Mouse (Mus musculus) testis, postnatal 10 days (tissue): ENCODE measurements around the gene Ccdc6.
A peak's percentile ranks its signal among the peaks of the same experiment; 100 is the strongest.

Experiments used
- DNase-seq: peaks from one replicate; pipeline ENCODE4 v3.0.0; 2021; ENCODE audit warnings: low spot score

Ccdc6 gene

DNA sequence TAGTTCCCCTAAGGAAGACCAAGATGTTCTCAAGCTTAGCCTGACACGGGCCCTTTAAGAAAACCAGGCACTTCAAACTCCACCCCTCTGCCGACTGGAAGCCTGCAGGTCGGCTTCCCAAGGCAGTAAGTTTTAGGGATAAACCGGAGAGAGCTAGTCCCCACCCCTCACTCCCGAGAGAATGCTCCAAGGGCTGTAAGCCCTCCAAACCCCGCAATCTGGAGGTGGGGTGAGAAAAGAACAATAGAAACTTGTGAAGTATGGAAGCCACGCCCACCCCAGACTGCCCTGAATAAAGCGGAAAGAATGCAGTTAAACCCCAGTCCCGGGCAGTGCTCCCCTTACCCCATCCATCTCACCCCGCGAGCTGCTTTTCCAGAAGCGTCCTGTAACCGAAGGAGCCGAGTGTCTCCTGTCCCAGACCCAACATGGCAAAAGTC lies 1.9 kb upstream of the Ccdc6 start:
- DNase-seq: peak; percentile 68

GRCm38 (mm10) chr10:70095506-70096270 lies 1.2 kb upstream of the Ccdc6 start:
- no peak for DNase-seq

GRCm38 (mm10) chr10:70097291-70097901 lies 475 bp downstream of the Ccdc6 start:
- DNase-seq: peak; percentile 62

- peak; percentile 72 for DNase-seq
These were observed 1.1 kb downstream of the Ccdc6 start for GRCm38 (mm10) chr10:70097911-70098569.

DNA sequence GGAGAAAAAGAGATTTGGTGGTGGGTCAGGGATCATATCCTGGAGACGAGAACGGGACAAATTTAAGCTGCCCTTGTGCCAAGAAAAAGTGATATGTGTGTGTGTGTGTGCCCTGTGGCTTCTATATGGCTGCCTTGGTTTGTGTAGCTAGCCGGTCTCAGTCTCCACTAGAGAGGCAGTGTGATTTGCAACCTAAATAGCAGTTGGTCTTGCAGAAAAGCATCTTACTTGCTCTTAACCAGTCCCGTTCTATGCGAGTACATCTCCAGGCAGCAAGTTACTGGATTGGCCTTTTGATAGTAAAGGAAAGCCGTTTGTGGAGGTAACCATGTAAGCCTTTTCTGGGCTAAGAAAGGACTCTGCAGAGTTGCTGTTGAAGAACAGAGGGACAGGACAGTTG lies 1.7 kb downstream of the Ccdc6 start:
- DNase-seq: no peak

DNA sequence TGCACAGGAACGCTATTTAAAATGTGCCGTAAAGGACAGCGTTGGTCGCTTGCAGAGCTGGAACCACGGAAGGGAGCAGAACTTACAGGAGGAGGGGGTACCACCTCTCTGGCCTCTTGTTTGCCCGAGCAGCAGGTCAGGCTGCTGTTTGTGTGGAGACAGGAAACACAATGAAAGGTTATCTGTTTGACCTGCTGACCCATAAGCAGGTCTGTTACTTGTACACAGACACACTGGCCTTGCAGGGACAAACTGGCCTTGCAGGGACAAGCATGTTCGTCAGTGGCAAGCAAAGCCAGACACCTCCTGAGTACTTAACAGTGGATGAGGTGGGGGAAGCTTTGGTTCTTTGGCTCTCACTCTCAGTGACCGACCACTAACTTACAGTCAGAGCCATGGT lies 2.1 kb downstream of the Ccdc6 start:
- no peak for DNase-seq

- no peak for DNase-seq
These were observed 5.2 kb downstream of the Ccdc6 start for GRCm38 (mm10) chr10:70102086-70102485.

- no peak for DNase-seq
These were observed 11.1 kb downstream of the Ccdc6 start for GRCm38 (mm10) chr10:70108016-70108415.

GRCm38 (mm10) chr10:70109974-70110373 lies 13.1 kb downstream of the Ccdc6 start:
- DNase-seq: no peak

GRCm38 (mm10) chr10:70110815-70111214 lies 13.9 kb downstream of the Ccdc6 start:
- DNase-seq: no peak

GRCm38 (mm10) chr10:70111643-70112042 lies 14.7 kb downstream of the Ccdc6 start:
- DNase-seq: no peak

GRCm38 (mm10) chr10:70114048-70114635 lies 17.2 kb downstream of the Ccdc6 start:
- no peak for DNase-seq

- DNase-seq: no peak
These were observed 19.5 kb downstream of the Ccdc6 start for GRCm38 (mm10) chr10:70116454-70116853.

- DNase-seq: no peak
These were observed 22.5 kb downstream of the Ccdc6 start for GRCm38 (mm10) chr10:70119451-70119850.

DNA sequence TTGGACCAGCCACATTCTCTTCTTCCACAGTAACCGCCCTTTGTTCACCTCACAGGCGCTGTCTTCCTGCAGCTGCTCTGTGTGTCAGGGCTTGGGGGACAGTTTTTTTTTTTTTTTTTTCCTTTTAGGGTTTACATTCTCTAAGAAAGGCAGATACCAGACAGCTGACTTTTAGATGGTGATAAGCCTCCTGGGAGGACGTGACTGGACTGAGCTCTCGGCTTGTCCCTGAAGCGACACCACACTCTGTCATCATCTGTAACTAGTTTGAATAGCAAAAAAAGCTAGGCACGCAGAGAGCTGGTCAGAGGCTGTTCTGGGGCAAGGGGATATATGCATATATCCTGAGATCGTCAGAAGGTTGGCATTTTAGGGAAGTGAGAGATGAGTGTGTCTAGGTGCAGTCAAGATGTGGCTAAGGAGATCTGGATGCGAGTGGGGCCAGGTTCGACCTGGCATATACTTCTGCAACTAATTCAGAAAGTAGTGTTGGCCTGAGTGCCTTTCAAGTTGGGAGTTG lies 23.0 kb downstream of the Ccdc6 start:
- DNase-seq: no peak

- no peak for DNase-seq
These were observed 23.9 kb downstream of the Ccdc6 start for GRCm38 (mm10) chr10:70120671-70121405.

DNA sequence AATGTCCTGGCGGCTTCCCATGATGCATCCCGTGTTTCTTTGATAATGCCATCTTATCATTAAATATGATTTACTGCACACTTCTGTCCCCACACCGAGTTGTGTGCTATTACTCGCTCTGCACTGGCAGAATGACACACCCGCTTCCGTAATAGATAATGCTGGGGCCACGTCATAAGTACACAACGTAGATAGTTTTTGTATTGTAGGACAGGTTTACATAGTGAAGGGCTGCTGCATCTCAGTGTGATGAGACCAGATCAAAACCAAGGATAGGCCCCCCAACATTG lies 24.4 kb downstream of the Ccdc6 start:
- DNase-seq: no peak

DNA sequence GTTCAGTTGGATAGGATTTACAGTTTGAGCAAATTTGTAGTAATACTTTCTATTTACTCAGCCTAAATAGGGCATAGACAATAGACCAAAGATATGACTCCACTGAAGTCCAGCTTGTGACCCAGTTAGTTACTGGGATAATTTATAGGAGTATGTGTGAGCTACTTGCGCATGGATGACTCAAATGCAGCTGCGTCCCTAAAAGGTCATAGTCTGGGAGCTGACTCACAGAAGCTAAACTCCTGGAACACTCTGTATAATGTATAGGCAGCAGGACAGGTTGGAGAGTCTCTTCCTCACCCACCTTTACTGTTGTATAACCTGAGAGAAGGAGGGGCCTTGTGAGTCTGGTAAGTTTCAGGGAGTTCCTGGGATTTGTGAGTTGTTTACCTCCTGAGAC lies 26.5 kb downstream of the Ccdc6 start:
- DNase-seq: no peak

DNA sequence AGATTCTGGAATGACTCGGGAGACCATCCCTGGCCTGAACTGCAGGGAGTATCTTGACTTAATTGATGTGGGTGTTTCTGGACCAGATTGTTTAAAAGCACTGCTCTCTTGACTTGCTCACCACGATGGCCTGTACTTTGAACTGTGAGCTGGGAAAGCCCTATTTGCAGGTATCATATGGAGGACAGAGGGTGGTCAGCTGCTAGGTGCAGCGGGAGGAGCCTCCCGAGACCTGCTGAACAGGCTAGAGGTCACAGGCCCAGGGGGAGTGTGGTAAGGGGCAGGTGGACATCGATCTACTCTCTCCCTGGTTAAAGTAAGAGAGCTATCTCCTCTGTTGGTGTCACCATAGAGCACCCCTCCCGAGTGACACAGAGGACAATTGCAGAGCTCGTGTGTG lies 28.6 kb downstream of the Ccdc6 start:
- no peak for DNase-seq

DNA sequence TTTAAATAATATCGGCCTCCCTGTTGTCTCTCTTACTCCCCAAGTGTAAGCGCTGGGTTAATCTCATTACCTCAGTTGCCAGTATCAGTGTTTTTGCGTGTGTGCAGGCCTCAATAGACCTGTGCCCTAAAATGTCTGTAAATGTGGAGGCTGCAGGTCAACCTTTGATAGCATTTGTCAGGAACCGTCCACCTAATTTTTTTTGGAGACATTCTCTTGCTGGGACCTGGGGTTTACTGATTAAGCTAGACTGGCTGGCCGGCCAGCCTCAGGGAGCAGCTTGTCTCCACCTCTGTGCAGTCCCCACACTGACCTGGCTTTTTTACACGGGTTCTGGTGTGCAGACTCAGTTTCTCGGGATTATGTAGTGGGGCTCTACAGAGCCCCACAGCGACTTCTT lies 30.4 kb downstream of the Ccdc6 start:
- no peak for DNase-seq

DNA sequence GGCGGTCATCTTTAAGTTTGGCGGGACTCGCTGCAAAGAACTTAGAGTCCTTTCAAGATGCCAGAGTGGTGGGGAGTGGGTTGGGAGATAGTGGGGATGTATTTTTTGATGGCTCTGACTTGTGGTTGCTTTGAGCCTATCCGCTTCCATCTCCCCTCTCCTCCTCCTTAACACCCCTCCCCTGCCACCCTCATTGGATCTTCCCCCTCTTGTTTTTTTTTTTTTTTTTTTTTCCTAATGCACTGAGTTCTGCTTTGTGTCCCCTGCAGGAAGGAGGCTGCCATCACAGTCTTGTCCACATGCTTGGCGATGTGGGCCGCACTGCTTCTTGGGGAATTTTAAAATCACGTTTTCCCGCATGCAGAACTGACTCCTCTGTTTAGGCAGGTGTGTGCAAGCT lies 31.5 kb downstream of the Ccdc6 start:
- DNase-seq: no peak

DNA sequence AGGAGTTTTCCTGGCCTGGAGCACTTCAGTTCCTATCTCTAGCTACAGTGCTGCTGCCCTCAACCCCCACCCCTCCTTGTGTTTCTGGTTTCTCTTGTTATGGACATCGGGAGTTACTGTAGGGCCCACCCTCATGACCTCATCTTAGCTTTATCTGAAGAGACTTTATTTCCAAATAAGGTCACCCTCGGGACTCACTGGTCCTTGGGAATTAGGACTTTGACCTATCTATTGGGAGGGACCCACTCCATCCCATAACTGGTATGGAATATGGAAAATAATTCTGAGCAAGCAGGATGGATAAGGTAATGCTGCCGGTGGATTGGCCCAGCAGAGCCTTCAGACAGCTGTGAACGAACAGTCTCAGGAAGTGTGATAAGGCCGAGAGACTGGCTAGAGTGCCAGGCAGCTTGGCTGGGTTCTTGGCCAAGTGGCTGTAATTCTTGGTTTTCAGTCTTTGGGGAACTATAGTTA lies 35.2 kb downstream of the Ccdc6 start:
- DNase-seq: no peak
